Mouse (Mus musculus): ENCODE results near the gene Fgd2. TPM values are rescaled to one million over a fixed set of nuclear protein-coding genes. Genes with fewer than 3 reads are reported as not detected.
"Not testable (repeated sequence)": the region's sequence is repeated elsewhere in the genome, so short reads cannot be mapped to it uniquely, and the experiment has no call there.

The Fgd2 gene
- polyA plus RNA-seq (2015; fragmentation: Nextera tagmentation; extraction: Ambion mirVana) = 19.1 and 21.7 TPM in 2 replicates

DNA sequence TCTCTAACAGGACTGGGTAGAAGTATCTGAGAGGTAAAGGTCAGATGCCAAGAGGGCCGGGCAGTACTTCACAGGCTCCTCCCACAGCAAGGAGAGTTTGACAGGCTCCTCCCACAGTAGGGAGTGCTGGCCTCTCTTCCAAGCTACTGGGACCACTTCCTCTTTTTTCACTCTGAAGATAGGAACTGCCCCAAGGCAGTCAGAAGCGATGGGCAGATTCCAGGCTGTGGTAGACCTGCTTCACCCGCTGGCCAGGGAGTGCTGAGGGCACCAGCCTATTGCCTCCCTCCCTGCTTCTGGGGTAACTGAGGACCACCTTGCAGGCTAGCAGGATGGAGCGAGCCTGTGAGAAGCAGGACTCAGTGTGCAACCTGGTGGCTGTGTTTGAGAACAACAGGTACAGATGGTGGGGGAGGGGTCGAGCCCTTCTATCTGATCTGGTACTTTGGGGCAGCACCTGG lies at the start of gene Fgd2:
TSS of gene Fgd2 (plus strand) at position 154 of the 461 bp plus-strand sequence.
- H3K36me3 ChIP-seq = no peaks in the 10 kb centered on the region
- H3K4me2 ChIP-seq = no peak within 1 kb of the TSS
- H3K9me3 ChIP-seq = no peaks in the 10 kb centered on the region
- WGBS = 14% methylated on average over 5 of the region's 5 CpGs
- peaks cover 23% of the 10 kb centered on the region for H3K4me1 ChIP-seq
- H3K9ac ChIP-seq = no peak within 1 kb of the TSS
- H3K4me3 ChIP-seq = no peak within 1 kb of the TSS
- no peak for ATAC-seq (ENCODE audit: borderline replicate concordance, extremely low read depth, low FRiP score, low TSS enrichment)
- no peaks in the 10 kb centered on the region for H3K27me3 ChIP-seq
- no peak within 1 kb of the TSS for H3K27ac ChIP-seq

DNA sequence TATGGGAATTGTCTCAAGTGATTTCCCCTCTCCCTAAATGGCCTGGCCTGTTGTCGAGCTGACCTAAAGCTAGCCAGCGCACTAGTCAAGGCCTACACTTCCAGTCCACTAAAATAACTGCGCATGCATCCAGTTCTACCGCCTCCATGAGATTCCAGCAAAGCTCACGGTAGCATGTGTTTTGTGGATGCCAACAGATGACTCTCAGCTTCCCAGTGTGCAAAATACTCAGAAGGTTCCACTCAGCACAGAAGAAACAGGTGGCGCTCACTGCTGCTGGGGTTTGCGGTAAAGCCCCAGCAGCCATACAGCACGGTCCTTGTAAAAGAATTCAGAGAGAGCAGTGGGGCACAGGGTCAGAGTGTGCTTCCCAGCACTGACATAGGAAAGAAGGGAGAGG lies 49.1 kb upstream of the Fgd2 start:
- no peak for ATAC-seq (ENCODE audit: borderline replicate concordance, extremely low read depth, low FRiP score, low TSS enrichment)
- 86% methylated on average over 8 of the region's 8 CpGs for WGBS
- H3K4me3 ChIP-seq = no peak overlapping the region
- H3K4me1 ChIP-seq = 0 out of 2 replicates have a peak, but pooled peaks cover 5% of the 10 kb centered on the region
- no peak overlapping the region for H3K4me2 ChIP-seq
- H3K9me3 ChIP-seq = 0 out of 2 replicates have a peak, but pooled peaks cover 5% of the 10 kb centered on the region
- H3K36me3 ChIP-seq = no peaks in the 10 kb centered on the region
- H3K9ac ChIP-seq = no peak overlapping the region
- H3K27me3 ChIP-seq = no peaks in the 10 kb centered on the region
- no peak overlapping the region for H3K27ac ChIP-seq

DNA sequence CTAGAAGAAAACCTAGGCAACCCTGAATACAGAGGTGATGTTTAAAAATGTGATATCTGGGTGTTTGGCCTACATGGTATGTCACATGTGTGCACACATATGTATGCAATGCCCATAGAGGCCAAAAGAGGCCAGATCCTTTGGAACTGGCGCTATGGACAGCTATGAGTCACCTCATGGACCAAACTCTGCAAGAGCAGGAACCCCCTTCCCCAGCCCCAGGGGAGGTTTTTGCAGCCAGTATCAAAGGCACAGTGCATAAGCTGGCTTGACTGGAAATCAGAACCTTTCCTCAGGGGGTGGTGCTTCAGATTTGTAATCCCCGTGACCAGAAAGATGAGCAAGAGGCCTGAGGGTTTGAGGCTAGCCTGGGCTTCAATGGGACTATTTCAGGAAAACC lies 48.6 kb upstream of the Fgd2 start:
- Histone ChIP-seq H3K27ac (no peak overlapping the region), H3K9me3 (0 out of 2 replicates have a peak, but pooled peaks cover 5% of the 10 kb centered on the region), H3K4me2 (no peak overlapping the region), H3K9ac (no peak overlapping the region), H3K4me3 (no peak overlapping the region), H3K27me3 (no peaks in the 10 kb centered on the region), H3K36me3 (no peaks in the 10 kb centered on the region), H3K4me1 (0 out of 2 replicates have a peak, but pooled peaks cover 2% of the 10 kb centered on the region)
- WGBS = 91% methylated on average over 2 of the region's 2 CpGs
- no peak for ATAC-seq (ENCODE audit: borderline replicate concordance, extremely low read depth, low FRiP score, low TSS enrichment)

DNA sequence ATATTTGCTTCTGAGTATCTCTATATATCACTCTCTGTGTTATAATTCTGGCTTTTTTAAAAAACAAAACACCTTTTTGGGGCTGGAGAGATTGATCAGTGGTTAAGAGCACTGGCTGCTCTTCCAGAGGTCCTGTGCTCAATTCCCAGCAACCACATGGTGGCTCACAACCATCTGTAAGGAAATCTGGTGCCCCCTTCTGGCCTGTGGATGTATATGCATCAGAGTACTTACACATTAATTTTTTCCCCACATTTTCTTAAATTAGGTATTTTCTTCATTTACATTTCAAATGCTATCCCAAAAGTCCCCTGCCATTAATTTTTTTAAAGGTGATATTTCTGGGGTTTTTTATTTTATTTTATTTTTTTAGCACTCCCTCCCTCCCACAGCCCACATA lies 47.4 kb upstream of the Fgd2 start:
- Histone ChIP-seq H3K4me2 (no peak overlapping the region), H3K9ac (no peak overlapping the region), H3K27me3 (no peaks in the 10 kb centered on the region), H3K27ac (no peak overlapping the region), H3K36me3 (no peaks in the 10 kb centered on the region), H3K4me3 (no peak overlapping the region), H3K4me1 (no peaks in the 10 kb centered on the region), H3K9me3 (0 out of 2 replicates have a peak, but pooled peaks cover 5% of the 10 kb centered on the region)
- no peak for ATAC-seq (ENCODE audit: borderline replicate concordance, extremely low read depth, low FRiP score, low TSS enrichment)

DNA sequence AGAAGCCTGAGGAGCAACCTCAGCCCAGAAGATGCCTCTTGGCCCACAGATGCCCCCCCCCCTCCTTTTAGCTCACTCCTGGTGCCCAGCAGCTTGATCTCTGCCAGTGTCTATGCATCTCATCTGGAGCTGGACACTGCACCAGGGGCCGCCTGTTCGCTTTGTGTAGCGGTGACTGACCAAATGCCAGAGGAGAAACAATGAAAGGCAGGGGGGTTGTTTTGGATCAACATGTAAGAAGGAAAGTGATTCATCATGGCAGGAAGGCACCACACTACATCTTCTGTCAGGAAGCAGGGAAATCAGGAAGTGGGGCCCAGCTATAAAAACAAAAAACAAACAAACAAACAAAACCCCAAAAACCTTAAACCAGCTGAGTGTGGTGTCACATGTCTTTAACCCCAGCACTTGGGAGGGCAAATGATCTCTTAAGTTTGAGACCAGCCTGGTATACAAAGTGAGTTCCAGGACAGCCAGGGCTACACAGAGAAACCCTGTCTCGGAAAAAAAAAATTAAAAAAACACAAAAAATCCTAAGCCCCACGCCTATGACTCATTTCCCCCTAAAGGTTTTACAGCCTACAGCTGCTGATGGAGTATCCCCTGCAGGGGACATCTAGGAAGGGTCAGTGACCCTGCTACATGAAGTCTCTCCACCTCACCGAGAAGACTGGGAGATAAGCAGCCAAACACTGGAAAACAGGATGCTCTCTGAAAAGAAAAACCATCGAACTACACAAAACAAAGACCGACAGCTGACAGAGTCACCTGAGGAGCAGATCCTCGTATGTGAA lies 44.8 kb upstream of the Fgd2 start:
- Histone ChIP-seq H3K27me3 (peaks cover 9% of the 10 kb centered on the region; the same call in 1 of the 2 replicates), H3K27ac (peak overlapping the region; percentile 11; the same call in 1 of the 2 replicates), H3K4me3 (no peak overlapping the region), H3K4me1 (0 out of 2 replicates have a peak, but pooled peaks cover 5% of the 10 kb centered on the region), H3K9ac (no peak overlapping the region), H3K4me2 (no peak overlapping the region), H3K9me3 (0 out of 2 replicates have a peak, but pooled peaks cover 5% of the 10 kb centered on the region), H3K36me3 (no peaks in the 10 kb centered on the region)
- ATAC-seq (ENCODE audit: borderline replicate concordance, extremely low read depth, low FRiP score, low TSS enrichment) = no peak
- 46% methylated on average over 9 of the region's 9 CpGs for WGBS

DNA sequence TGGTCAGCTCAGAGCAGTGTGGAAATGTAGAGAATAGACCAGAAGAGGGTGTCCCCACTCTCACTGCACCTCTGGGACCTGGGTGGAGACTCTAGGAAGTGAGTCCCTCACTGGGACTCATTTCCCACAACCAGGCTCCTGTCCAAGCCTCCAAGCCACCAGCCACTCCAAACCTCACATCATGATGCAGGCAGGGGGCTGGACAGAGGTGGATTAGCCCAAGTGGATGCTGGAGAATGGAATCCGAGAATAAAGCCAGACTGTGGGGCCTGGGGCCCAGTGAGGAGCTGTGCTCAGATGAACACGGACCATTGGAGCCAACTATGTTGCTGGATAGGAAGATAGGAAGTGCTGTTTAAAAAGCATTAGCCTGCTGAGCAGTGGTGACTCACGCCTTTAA lies 43.8 kb upstream of the Fgd2 start:
- no peak overlapping the region for H3K27ac ChIP-seq
- WGBS = 57% methylated on average over 3 of the region's 3 CpGs

GRCm38 (mm10) chr17:29317380-29317779 lies 43.3 kb upstream of the Fgd2 start, which contains the start of gene Pi16:
TSS of gene Pi16 (plus strand) at chr17:29317680.
- not testable (repeated sequence) for ATAC-seq (ENCODE audit: borderline replicate concordance, extremely low read depth, low FRiP score, low TSS enrichment); H3K4me2 ChIP-seq; H3K4me1 ChIP-seq; H3K9me3 ChIP-seq; H3K36me3 ChIP-seq; H3K9ac ChIP-seq; H3K27ac ChIP-seq; H3K4me3 ChIP-seq
- WGBS = 76% methylated on average over 3 of the region's 3 CpGs
- H3K27me3 ChIP-seq = peaks cover 24% of the 10 kb centered on the region

More for the DNA sequence above, 43.8 kb upstream of the Fgd2 start:
- Histone ChIP-seq H3K27me3 (peaks cover 19% of the 10 kb centered on the region), H3K4me1 (0 out of 2 replicates have a peak, but pooled peaks cover 5% of the 10 kb centered on the region), H3K4me3 (no peak overlapping the region), H3K9ac (no peak overlapping the region), H3K9me3 (0 out of 2 replicates have a peak, but pooled peaks cover 5% of the 10 kb centered on the region), H3K36me3 (no peaks in the 10 kb centered on the region), H3K4me2 (no peak overlapping the region)
- ATAC-seq (ENCODE audit: borderline replicate concordance, extremely low read depth, low FRiP score, low TSS enrichment) = no peak

DNA sequence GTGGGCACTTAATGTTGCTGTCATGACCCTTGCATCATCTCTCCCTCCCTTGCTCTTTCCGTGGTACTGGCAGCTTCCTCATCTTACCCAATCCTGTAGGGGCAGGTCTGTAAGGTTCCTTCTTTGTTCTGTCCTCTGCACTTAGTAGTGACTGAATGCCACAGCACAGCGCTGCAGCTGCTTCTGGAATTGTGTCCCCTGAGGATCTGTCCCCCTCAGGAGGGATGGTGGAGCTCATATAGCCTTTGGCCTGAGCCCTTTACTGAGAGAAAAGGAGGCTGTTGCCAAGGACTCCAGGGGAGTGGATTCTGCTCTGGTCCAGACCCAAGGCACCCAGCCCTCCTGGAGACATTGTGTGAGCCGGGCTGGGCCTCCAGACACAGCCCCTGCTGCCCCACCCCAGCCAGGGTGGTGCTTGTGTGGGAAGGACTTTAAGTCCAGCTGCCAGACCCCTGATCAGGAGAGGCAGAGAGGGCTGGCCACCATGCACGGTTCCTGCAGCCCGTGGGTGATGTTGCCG lies 41.9 kb upstream of the Fgd2 start:
- no peak overlapping the region for H3K4me3 ChIP-seq
- no peak overlapping the region for H3K27ac ChIP-seq
- H3K4me1 ChIP-seq = 0 out of 2 replicates have a peak, but pooled peaks cover 5% of the 10 kb centered on the region
- no peak overlapping the region for H3K9ac ChIP-seq
- 52% methylated on average over 6 of the region's 6 CpGs for WGBS
- H3K4me2 ChIP-seq = no peak overlapping the region
- H3K36me3 ChIP-seq = no peaks in the 10 kb centered on the region
- ATAC-seq (ENCODE audit: borderline replicate concordance, extremely low read depth, low FRiP score, low TSS enrichment) = no peak
- no peaks in the 10 kb centered on the region for H3K9me3 ChIP-seq
- peaks cover 30% of the 10 kb centered on the region for H3K27me3 ChIP-seq

GRCm38 (mm10) chr17:29319476-29319875 lies 41.2 kb upstream of the Fgd2 start:
- Histone ChIP-seq H3K27ac (no peak overlapping the region), H3K9me3 (no peaks in the 10 kb centered on the region), H3K4me1 (0 out of 2 replicates have a peak, but pooled peaks cover 5% of the 10 kb centered on the region), H3K4me3 (no peak overlapping the region), H3K27me3 (peaks cover 30% of the 10 kb centered on the region), H3K36me3 (no peaks in the 10 kb centered on the region), H3K4me2 (no peak overlapping the region), H3K9ac (no peak overlapping the region)
- no peak for ATAC-seq (ENCODE audit: borderline replicate concordance, extremely low read depth, low FRiP score, low TSS enrichment)
- WGBS = 87% methylated on average over 7 of the region's 7 CpGs

GRCm38 (mm10) chr17:29319881-29320639 lies 40.7 kb upstream of the Fgd2 start:
- 36% methylated on average over 8 of the region's 8 CpGs for WGBS
- peaks cover 30% of the 10 kb centered on the region for H3K27me3 ChIP-seq
- H3K36me3 ChIP-seq = no peaks in the 10 kb centered on the region
- no peaks in the 10 kb centered on the region for H3K9me3 ChIP-seq
- H3K4me2 ChIP-seq = no peak overlapping the region
- ATAC-seq (ENCODE audit: borderline replicate concordance, extremely low read depth, low FRiP score, low TSS enrichment) = no peak
- H3K4me3 ChIP-seq = no peak overlapping the region
- no peak overlapping the region for H3K9ac ChIP-seq
- H3K4me1 ChIP-seq = 0 out of 2 replicates have a peak, but pooled peaks cover 5% of the 10 kb centered on the region
- no peak overlapping the region for H3K27ac ChIP-seq

GRCm38 (mm10) chr17:29321765-29322602 lies 38.7 kb upstream of the Fgd2 start:
- peaks cover 40% of the 10 kb centered on the region for H3K27me3 ChIP-seq
- peaks cover 13% of the 10 kb centered on the region for H3K4me1 ChIP-seq
- WGBS = 22% methylated on average over 41 of the region's 41 CpGs
- H3K9ac ChIP-seq = no peak overlapping the region; the same call in 1 of the 2 replicates
- peak overlapping the region; percentile 14 for H3K4me3 ChIP-seq
- H3K36me3 ChIP-seq = no peaks in the 10 kb centered on the region
- peak; percentile 21; the same call in 1 of the 2 replicates for ATAC-seq (ENCODE audit: borderline replicate concordance, extremely low read depth, low FRiP score, low TSS enrichment)
- no peaks in the 10 kb centered on the region for H3K9me3 ChIP-seq
- peak overlapping the region; percentile 48 for H3K4me2 ChIP-seq
- H3K27ac ChIP-seq = no peak overlapping the region
